In genomic region chr11:116818722-116819121, GRCm38 (mm10) we compare ENCODE assay signal across 12 mouse cellular contexts. TPM values are rescaled to one million over a fixed set of nuclear protein-coding genes. Genes with fewer than 3 reads are reported as not detected.
DNase-seq lines count a peak whose midpoint lies in the region; ATAC-seq lines count a peak whose summit lies in the region.
"Had no signal": no experiment of that assay in that cellular context is flagged by ENCODE, and none has a peak within 500 bp of the region (broad histone marks: within the 10 kb centered on the region; RNA-seq: fewer than 3 reads in every experiment).

No protein-coding gene starts in this region.

- 54% methylated on average over 8 of the region's 8 CpGs for WGBS in heart, embryonic 11.5 days (ENCODE audit: insufficient replicate concordance)
- 80% methylated on average over 8 of the region's 8 CpGs for WGBS in midbrain, embryonic 10.5 days
- 78% methylated on average over 8 of the region's 8 CpGs for WGBS in midbrain, embryonic 15.5 days
- WGBS in intestine, embryonic 14.5 days = 33% methylated on average over 8 of the region's 8 CpGs

- no peaks in the 10 kb centered on the region for H3K36me3 ChIP-seq in heart, embryonic 11.5 days (ENCODE audit: control insufficient read depth, insufficient read depth, low read length)
- H3K36me3 ChIP-seq in midbrain, embryonic 10.5 days = no peaks in the 10 kb centered on the region
- H3K36me3 ChIP-seq in midbrain, embryonic 15.5 days (replicated peaks) = no peaks in the 10 kb centered on the region
- H3K36me3 ChIP-seq in intestine, embryonic 14.5 days (ENCODE audit: control insufficient read depth, insufficient read depth, low read length) = no peaks in the 10 kb centered on the region

- no peak overlapping the region for H3K4me3 ChIP-seq in heart, embryonic 11.5 days (ENCODE audit: low read depth, low read length)
- H3K4me3 ChIP-seq in midbrain, embryonic 10.5 days = no peak overlapping the region
- no peak overlapping the region for H3K4me3 ChIP-seq in midbrain, embryonic 15.5 days
- no peak overlapping the region for H3K4me3 ChIP-seq in intestine, embryonic 14.5 days (ENCODE audit: low read depth, low read length)

- no peak overlapping the region for H3K27ac ChIP-seq in heart, embryonic 11.5 days (ENCODE audit: low read depth, low read length)
- 0 out of 2 replicates have a peak overlapping the region, but pooled peaks have one; percentile 23 for H3K27ac ChIP-seq in midbrain, embryonic 10.5 days (replicated peaks)
- no peak overlapping the region for H3K27ac ChIP-seq in midbrain, embryonic 15.5 days
- peak overlapping the region; percentile 57; the same call in 1 of the 2 replicates for H3K27ac ChIP-seq in intestine, embryonic 14.5 days (ENCODE audit: low read depth)

- no peak for DNase-seq in heart, adult 18-20 months
- DNase-seq in midbrain, embryonic 10.5 days (ENCODE audit: low spot score) = no peak
- DNase-seq in intestine, embryonic 14.5 days (ENCODE audit: low spot score) = no peak
- no peak for DNase-seq in frontal cortex, postnatal 36 days (ENCODE audit: low spot score in 2 of 2)
- no peak for DNase-seq in B cell, adult 2 months
- no peak for DNase-seq in gastrocnemius, postnatal 25 days
- DNase-seq: embryo, embryonic 11 days; lung, postnatal 10 days; thymus, postnatal 14 days had no signal

- peak overlapping the region; percentile 3; the same call in 1 of the 2 replicates for H3K9ac ChIP-seq in heart, embryonic 11.5 days (ENCODE audit: low read depth, low read length)
- no peak overlapping the region for H3K9ac ChIP-seq in midbrain, embryonic 15.5 days
- H3K9ac ChIP-seq in intestine, embryonic 14.5 days (ENCODE audit: low read length) = no peak overlapping the region

- peaks cover 52% of the 10 kb centered on the region for H3K4me1 ChIP-seq in heart, embryonic 11.5 days (ENCODE audit: control insufficient read depth, insufficient read depth, low read length)
- H3K4me1 ChIP-seq in midbrain, embryonic 10.5 days = peaks cover 72% of the 10 kb centered on the region
- peaks cover 23% of the 10 kb centered on the region for H3K4me1 ChIP-seq in midbrain, embryonic 15.5 days
- peaks cover 29% of the 10 kb centered on the region for H3K4me1 ChIP-seq in intestine, embryonic 14.5 days (replicated peaks; ENCODE audit: control insufficient read depth, insufficient read depth, low read length)

- no peak for ATAC-seq in heart, embryonic 11.5 days (replicated peaks; ENCODE audit: insufficient number of reproducible peaks, low FRiP score, low TSS enrichment)
- no peak for ATAC-seq in midbrain, embryonic 15.5 days (replicated peaks)
- peak; percentile 67; the same call in 1 of the 2 replicates for ATAC-seq in intestine, embryonic 14.5 days (replicated peaks; ENCODE audit: low FRiP score, low TSS enrichment, low read depth)
- ATAC-seq: forebrain, embryonic 14.5 days had no signal

- no peak overlapping the region for H3K4me2 ChIP-seq in heart, embryonic 11.5 days
- H3K4me2 ChIP-seq in midbrain, embryonic 15.5 days = no peak overlapping the region
- no peak overlapping the region for H3K4me2 ChIP-seq in intestine, embryonic 14.5 days (ENCODE audit: low read length)

- H3K9me3 ChIP-seq in heart, embryonic 11.5 days (replicated peaks; ENCODE audit: control insufficient read depth, low read length) = no peaks in the 10 kb centered on the region
- H3K9me3 ChIP-seq in midbrain, embryonic 10.5 days (replicated peaks) = no peaks in the 10 kb centered on the region
- no peaks in the 10 kb centered on the region for H3K9me3 ChIP-seq in midbrain, embryonic 15.5 days
- no peaks in the 10 kb centered on the region for H3K9me3 ChIP-seq in intestine, embryonic 14.5 days (ENCODE audit: control insufficient read depth, low read length)

- no peaks in the 10 kb centered on the region for H3K27me3 ChIP-seq in heart, embryonic 11.5 days (ENCODE audit: control insufficient read depth, insufficient read depth, low read length)
- H3K27me3 ChIP-seq in midbrain, embryonic 10.5 days (ENCODE audit: low read depth, poor library complexity, severe bottlenecking) = no peaks in the 10 kb centered on the region
- H3K27me3 ChIP-seq in midbrain, embryonic 15.5 days (replicated peaks) = no peaks in the 10 kb centered on the region
- no peaks in the 10 kb centered on the region for H3K27me3 ChIP-seq in intestine, embryonic 14.5 days (replicated peaks; ENCODE audit: control insufficient read depth, insufficient read depth, low read length)

RNA-seq across cellular contexts. Expression of gene Mxra7, which starts 9.1 kb away (rescaled TPM):
- 15.9 and 16.1 TPM in 2 replicates for polyA plus RNA-seq in heart, embryonic 11.5 days (2014; fragmentation: Nextera tagmentation; extraction: Ambion mirVana)
- 10 to 100 TPM; 14.8 to 18.7 TPM for total RNA-seq in heart, adult 18-20 months (2021)
- polyA plus RNA-seq in midbrain, embryonic 10.5 days (2016; fragmentation: Nextera tagmentation; extraction: Ambion mirVana) = 28.1 and 29.1 TPM in 2 replicates
- polyA plus RNA-seq in midbrain, embryonic 15.5 days (2015; fragmentation: Nextera tagmentation; extraction: Ambion mirVana) = 25.1 and 26.9 TPM in 2 replicates
- polyA plus RNA-seq in intestine, embryonic 14.5 days (2014; fragmentation: Nextera tagmentation; extraction: Ambion mirVana) = 22.6 and 23.8 TPM in 2 replicates
- 10 to 100 TPM; 13.2 to 14.7 TPM for total RNA-seq in gastrocnemius, postnatal 25 days (2021)

RNA-seq across cellular contexts. Expression of gene Mettl23, which starts 24.4 kb away (rescaled TPM):
- polyA plus RNA-seq in heart, embryonic 11.5 days (2014; fragmentation: Nextera tagmentation; extraction: Ambion mirVana) = 58.5 and 60.4 TPM in 2 replicates
- 10 to 100 TPM; 38.3 to 46.4 TPM for total RNA-seq in heart, adult 18-20 months (2021)
- 68.5 and 70.3 TPM in 2 replicates for polyA plus RNA-seq in midbrain, embryonic 10.5 days (2016; fragmentation: Nextera tagmentation; extraction: Ambion mirVana)
- polyA plus RNA-seq in midbrain, embryonic 15.5 days (2015; fragmentation: Nextera tagmentation; extraction: Ambion mirVana) = 63.9 and 64.6 TPM in 2 replicates
- 70.3 and 81.4 TPM in 2 replicates for polyA plus RNA-seq in intestine, embryonic 14.5 days (2014; fragmentation: Nextera tagmentation; extraction: Ambion mirVana)
- 10 to 100 TPM; 33.1 to 36.7 TPM for total RNA-seq in gastrocnemius, postnatal 25 days (2021)

RNA-seq across cellular contexts. Expression of gene Jmjd6, which starts 24.5 kb away (rescaled TPM):
- 83.2 and 89.0 TPM in 2 replicates for polyA plus RNA-seq in heart, embryonic 11.5 days (2014; fragmentation: Nextera tagmentation; extraction: Ambion mirVana)
- 10 to 100 TPM; 37.5 to 42.3 TPM for total RNA-seq in heart, adult 18-20 months (2021)
- polyA plus RNA-seq in midbrain, embryonic 10.5 days (2016; fragmentation: Nextera tagmentation; extraction: Ambion mirVana) = 92.5 and 102 TPM in 2 replicates
- polyA plus RNA-seq in midbrain, embryonic 15.5 days (2015; fragmentation: Nextera tagmentation; extraction: Ambion mirVana) = 73.8 and 75.1 TPM in 2 replicates
- 82.8 and 85.3 TPM in 2 replicates for polyA plus RNA-seq in intestine, embryonic 14.5 days (2014; fragmentation: Nextera tagmentation; extraction: Ambion mirVana)
- 10 to 100 TPM; 20.6 to 22.1 TPM for total RNA-seq in gastrocnemius, postnatal 25 days (2021)

RNA-seq across cellular contexts. Expression of gene Mfsd11, which starts 33.5 kb away (rescaled TPM):
- polyA plus RNA-seq in heart, embryonic 11.5 days (2014; fragmentation: Nextera tagmentation; extraction: Ambion mirVana) = 29.3 and 35.8 TPM in 2 replicates
- 10 to 100 TPM; 30.7 to 33.7 TPM for total RNA-seq in heart, adult 18-20 months (2021)
- 27.9 and 31.7 TPM in 2 replicates for polyA plus RNA-seq in midbrain, embryonic 10.5 days (2016; fragmentation: Nextera tagmentation; extraction: Ambion mirVana)
- polyA plus RNA-seq in midbrain, embryonic 15.5 days (2015; fragmentation: Nextera tagmentation; extraction: Ambion mirVana) = 51.5 and 51.8 TPM in 2 replicates
- polyA plus RNA-seq in intestine, embryonic 14.5 days (2014; fragmentation: Nextera tagmentation; extraction: Ambion mirVana) = 29.1 and 32.6 TPM in 2 replicates
- total RNA-seq in gastrocnemius, postnatal 25 days (2021) = 10 to 100 TPM; 21.3 to 23.5 TPM

RNA-seq across cellular contexts. Expression of gene Srsf2, which starts 34.2 kb away (rescaled TPM):
- 577 and 621 TPM in 2 replicates for polyA plus RNA-seq in heart, embryonic 11.5 days (2014; fragmentation: Nextera tagmentation; extraction: Ambion mirVana)
- 100 to 1,000 TPM in 1 of 2 experiments, 10 to 100 TPM in 1; 89.2 to 109 TPM for total RNA-seq in heart, adult 18-20 months (2021)
- polyA plus RNA-seq in midbrain, embryonic 10.5 days (2016; fragmentation: Nextera tagmentation; extraction: Ambion mirVana) = 852 and 895 TPM in 2 replicates
- polyA plus RNA-seq in midbrain, embryonic 15.5 days (2015; fragmentation: Nextera tagmentation; extraction: Ambion mirVana) = 535 and 551 TPM in 2 replicates
- 811 and 855 TPM in 2 replicates for polyA plus RNA-seq in intestine, embryonic 14.5 days (2014; fragmentation: Nextera tagmentation; extraction: Ambion mirVana)
- 10 to 100 TPM; 61.7 to 65.2 TPM for total RNA-seq in gastrocnemius, postnatal 25 days (2021)

Comparison
In these comparisons a context has a peak if more than half of its experiments do, and no peak if none do; other contexts are left out.
1. H3K27ac ChIP-seq: peak in midbrain, embryonic 10.5 days (single experiment) and intestine, embryonic 14.5 days (single experiment); none in heart, embryonic 11.5 days (single experiment) and midbrain, embryonic 15.5 days (single experiment).